Mouse (Mus musculus): ENCODE measurements at regions not wholly inside any gene's neighbourhood (a gene's known extent, or its start where the extent isn't known, plus 50 kb on each side); places are given as distances from the start of the nearest gene placed in this dataset.

- no peaks in the 10 kb centered on the region for H3K4me1 ChIP-seq (ENCODE audit: control insufficient read depth, insufficient read depth, low read length)
- no peak for TF ChIP-seq CTCF (IDR thresholded peaks at IDR 0.05; ENCODE audit: borderline replicate concordance, insufficient read depth, low read length)
- no peak for TF ChIP-seq POLR2A (IDR thresholded peaks at IDR 0.05; ENCODE audit: low read depth, low read length)
- no peak overlapping the region for H3K27ac ChIP-seq (ENCODE audit: insufficient read depth, low read length)
- H3K4me3 ChIP-seq (ENCODE audit: insufficient read depth, low read length) = no peak overlapping the region
These were observed 183.2 kb downstream of the Gm10260 start for GRCm38 (mm10) chr13:97577081-97577785.

DNA sequence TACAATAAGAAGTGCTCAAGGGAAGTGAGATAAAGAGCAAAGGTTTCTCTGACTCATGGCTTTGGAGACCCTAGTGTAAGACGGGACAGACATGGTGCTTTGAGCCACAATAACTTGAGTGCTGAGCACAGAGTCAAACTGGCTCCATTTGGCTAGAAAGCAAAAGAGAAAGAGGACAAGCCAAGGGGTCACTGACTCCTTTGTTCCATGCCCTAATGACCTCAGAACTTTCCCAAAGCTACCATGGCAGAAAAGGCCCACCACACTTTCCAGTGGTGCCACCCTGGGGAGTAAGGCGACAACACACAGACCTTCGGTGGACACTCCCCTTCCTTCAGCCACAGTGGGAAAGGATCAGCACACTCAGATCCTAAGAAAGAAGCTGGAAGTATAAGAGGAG, 186.8 kb downstream of the Gm10260 start:
- Histone ChIP-seq H3K27ac (ENCODE audit: insufficient read depth, low read length) (no peak overlapping the region), H3K4me1 (ENCODE audit: control insufficient read depth, insufficient read depth, low read length) (no peaks in the 10 kb centered on the region), H3K4me3 (ENCODE audit: insufficient read depth, low read length) (no peak overlapping the region)
- TF ChIP-seq POLR2A (IDR thresholded peaks at IDR 0.05; ENCODE audit: low read depth, low read length) (no peak), CTCF (IDR thresholded peaks at IDR 0.05; ENCODE audit: borderline replicate concordance, insufficient read depth, low read length) (no peak)

GRCm38 (mm10) chr13:97572352-97572751, 188.1 kb downstream of the Gm10260 start:
- no peaks in the 10 kb centered on the region for H3K4me1 ChIP-seq (ENCODE audit: control insufficient read depth, insufficient read depth, low read length)
- TF ChIP-seq POLR2A (IDR thresholded peaks at IDR 0.05; ENCODE audit: low read depth, low read length) = no peak
- no peak for TF ChIP-seq CTCF (IDR thresholded peaks at IDR 0.05; ENCODE audit: borderline replicate concordance, insufficient read depth, low read length)
- H3K4me3 ChIP-seq (ENCODE audit: insufficient read depth, low read length) = no peak overlapping the region
- H3K27ac ChIP-seq (ENCODE audit: insufficient read depth, low read length) = no peak overlapping the region

- Histone ChIP-seq H3K27ac (ENCODE audit: insufficient read depth, low read length) (no peak overlapping the region), H3K4me3 (ENCODE audit: insufficient read depth, low read length) (no peak overlapping the region), H3K4me1 (ENCODE audit: control insufficient read depth, insufficient read depth, low read length) (no peaks in the 10 kb centered on the region)
- TF ChIP-seq POLR2A (IDR thresholded peaks at IDR 0.05; ENCODE audit: low read depth, low read length) = no peak
- no peak for TF ChIP-seq CTCF (IDR thresholded peaks at IDR 0.05; ENCODE audit: borderline replicate concordance, insufficient read depth, low read length)
These were observed 190.4 kb downstream of the Gm10260 start for GRCm38 (mm10) chr13:97570009-97570408.

GRCm38 (mm10) chr13:97567632-97568031, 192.8 kb downstream of the Gm10260 start:
- Histone ChIP-seq H3K27ac (ENCODE audit: insufficient read depth, low read length) (no peak overlapping the region), H3K4me1 (ENCODE audit: control insufficient read depth, insufficient read depth, low read length) (no peaks in the 10 kb centered on the region), H3K4me3 (ENCODE audit: insufficient read depth, low read length) (no peak overlapping the region)
- no peak for TF ChIP-seq POLR2A (IDR thresholded peaks at IDR 0.05; ENCODE audit: low read depth, low read length)

DNA sequence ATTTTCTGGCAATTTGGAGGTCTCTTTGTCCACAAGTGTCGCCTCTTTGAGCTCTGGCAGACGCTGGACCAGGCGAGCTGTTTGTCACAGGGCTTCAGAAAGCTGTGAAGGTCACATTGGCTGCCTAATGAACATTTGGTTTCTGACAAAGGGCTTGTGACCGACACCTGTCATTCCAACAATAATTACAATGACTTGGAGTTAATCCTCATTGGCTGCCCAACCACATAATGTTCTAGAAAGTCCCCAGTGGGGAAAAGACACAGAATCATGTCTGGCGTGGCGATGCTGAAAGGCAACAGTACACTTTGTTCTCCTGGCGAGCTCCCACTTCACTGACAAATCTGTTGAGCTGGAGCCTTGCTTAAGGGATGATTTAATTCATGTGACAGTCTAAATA, 194.4 kb downstream of the Gm10260 start:
- Histone ChIP-seq H3K27ac (ENCODE audit: insufficient read depth, low read length) (no peak overlapping the region), H3K4me1 (ENCODE audit: control insufficient read depth, insufficient read depth, low read length) (no peaks in the 10 kb centered on the region), H3K4me3 (ENCODE audit: insufficient read depth, low read length) (no peak overlapping the region)
- TF ChIP-seq POLR2A (IDR thresholded peaks at IDR 0.05; ENCODE audit: low read depth, low read length) (no peak), CTCF (IDR thresholded peaks at IDR 0.05; ENCODE audit: borderline replicate concordance, insufficient read depth, low read length) (no peak)

- Histone ChIP-seq H3K27ac (ENCODE audit: insufficient read depth, low read length) (no peak overlapping the region), H3K4me1 (ENCODE audit: control insufficient read depth, insufficient read depth, low read length) (no peaks in the 10 kb centered on the region), H3K4me3 (ENCODE audit: insufficient read depth, low read length) (no peak overlapping the region)
- no peak for TF ChIP-seq CTCF (IDR thresholded peaks at IDR 0.05; ENCODE audit: borderline replicate concordance, insufficient read depth, low read length)
- no peak for TF ChIP-seq POLR2A (IDR thresholded peaks at IDR 0.05; ENCODE audit: low read depth, low read length)
These were observed 198.2 kb downstream of the Gm10260 start for GRCm38 (mm10) chr13:97562241-97562640.

DNA sequence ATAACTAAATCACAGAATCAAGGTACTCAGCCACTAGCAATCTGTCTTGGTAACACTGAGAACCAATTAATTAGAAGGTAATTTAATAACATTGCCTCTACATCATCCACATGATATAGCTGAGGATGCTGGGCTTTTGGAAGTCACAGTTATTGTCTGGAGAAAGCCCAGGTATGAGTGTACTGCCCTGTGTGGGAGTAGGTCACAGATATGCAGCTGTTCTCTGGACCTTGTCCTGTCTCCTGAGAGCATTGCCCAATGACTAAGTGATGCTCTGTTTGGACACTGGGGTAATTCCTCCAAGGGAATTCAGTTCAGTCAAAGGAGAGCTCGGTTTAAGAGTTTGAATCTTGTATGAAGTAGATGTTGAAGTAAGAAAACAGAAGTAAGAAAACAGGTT, 199.6 kb downstream of the Gm10260 start:
- Histone ChIP-seq H3K27ac (ENCODE audit: insufficient read depth, low read length) (no peak overlapping the region), H3K4me3 (ENCODE audit: insufficient read depth, low read length) (no peak overlapping the region), H3K4me1 (ENCODE audit: control insufficient read depth, insufficient read depth, low read length) (no peaks in the 10 kb centered on the region)
- no peak for TF ChIP-seq POLR2A (IDR thresholded peaks at IDR 0.05; ENCODE audit: low read depth, low read length)
- TF ChIP-seq CTCF (IDR thresholded peaks at IDR 0.05; ENCODE audit: borderline replicate concordance, insufficient read depth, low read length) = no peak

DNA sequence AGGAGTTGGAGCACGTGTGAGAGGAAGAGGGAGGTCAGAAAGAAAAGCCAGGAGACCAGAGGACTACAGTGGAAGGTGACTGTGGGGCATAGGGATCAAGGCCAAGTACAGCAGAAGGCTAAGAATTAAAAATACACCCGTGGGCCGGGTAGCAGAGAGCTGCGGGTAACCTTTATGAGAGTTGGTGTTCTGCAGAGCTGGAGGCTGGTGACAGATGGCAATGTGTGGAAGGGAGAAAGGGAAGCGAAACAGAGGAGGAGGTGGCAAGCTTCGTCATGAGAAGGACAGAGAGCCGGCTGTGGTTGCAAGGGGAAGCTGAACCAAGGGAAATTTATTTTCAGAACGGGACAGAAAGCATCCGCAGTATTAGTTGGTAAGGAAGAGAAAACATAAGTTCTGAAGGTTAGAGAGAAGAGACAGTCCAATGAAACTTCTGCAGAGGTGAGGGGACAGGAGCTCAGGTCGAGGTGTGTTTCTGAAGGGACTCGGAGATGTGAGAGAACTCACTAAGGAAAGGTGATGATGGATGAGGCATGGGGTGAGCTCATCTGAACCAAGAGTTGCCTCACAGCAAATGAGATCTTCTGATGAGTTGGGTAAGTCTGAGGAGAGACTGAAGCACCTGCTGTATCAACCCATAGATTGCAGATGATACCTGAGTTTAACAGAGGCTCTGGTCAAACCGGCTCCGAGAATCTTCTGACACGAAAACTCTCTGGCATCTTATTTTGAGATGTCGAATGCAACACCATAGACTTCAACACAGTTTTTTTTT, 200.6 kb downstream of the Gm10260 start:
- Histone ChIP-seq H3K4me1 (ENCODE audit: control insufficient read depth, insufficient read depth, low read length) (no peaks in the 10 kb centered on the region), H3K27ac (ENCODE audit: insufficient read depth, low read length) (no peak overlapping the region), H3K4me3 (ENCODE audit: insufficient read depth, low read length) (no peak overlapping the region)
- no peak for TF ChIP-seq POLR2A (IDR thresholded peaks at IDR 0.05; ENCODE audit: low read depth, low read length)
- TF ChIP-seq CTCF (IDR thresholded peaks at IDR 0.05; ENCODE audit: borderline replicate concordance, insufficient read depth, low read length) = no peak

DNA sequence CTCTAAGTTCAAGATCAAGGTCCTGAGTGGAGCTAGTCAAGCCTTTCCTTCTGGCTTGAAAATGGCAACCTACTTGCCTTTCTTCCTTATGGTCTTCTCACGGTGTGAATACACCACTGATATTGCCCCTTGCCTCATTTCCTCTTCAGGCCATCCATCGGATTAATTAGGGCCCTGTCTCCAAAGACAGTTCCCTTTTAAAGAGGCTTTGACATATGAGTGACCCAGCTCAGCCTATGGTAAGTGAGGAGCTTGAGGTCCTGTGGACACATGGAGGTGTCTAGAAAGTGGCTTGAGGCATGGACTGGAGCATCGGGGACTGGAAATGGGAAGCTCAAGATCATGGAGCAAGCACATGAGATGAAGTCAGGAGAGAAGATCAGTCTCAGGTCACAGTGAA, 201.5 kb downstream of the Gm10260 start:
- no peak overlapping the region for H3K4me3 ChIP-seq (ENCODE audit: insufficient read depth, low read length)
- no peak overlapping the region for H3K27ac ChIP-seq (ENCODE audit: insufficient read depth, low read length)
- TF ChIP-seq CTCF (IDR thresholded peaks at IDR 0.05; ENCODE audit: borderline replicate concordance, insufficient read depth, low read length) (no peak), POLR2A (IDR thresholded peaks at IDR 0.05; ENCODE audit: low read depth, low read length) (no peak)
- no peaks in the 10 kb centered on the region for H3K4me1 ChIP-seq (ENCODE audit: control insufficient read depth, insufficient read depth, low read length)
